Mouse (Mus musculus) forebrain, embryonic 14.5 days (tissue): ENCODE results near the gene Sp9. TPM values are rescaled to one million over a fixed set of nuclear protein-coding genes. Genes with fewer than 3 reads are reported as not detected.

Experiments
- ATAC-seq: fragments of 200-750 bp; cut with Nextera tagmentation; 2 replicates; pipeline ENCODE4 v1.8.0; 2017; ENCODE audit warnings: mild to moderate bottlenecking, moderate library complexity
- DNase-seq: peaks from one replicate; pipeline ENCODE4 v3.0.0-alpha.2; 2015; ENCODE audit warnings: low spot score
- H3K27ac ChIP-seq: fragments of 300-500 bp; sonication (generic); 2 replicates; pipeline ENCODE4 v1.5.1; 2014; ENCODE audit warnings: low read depth, mild to moderate bottlenecking, control low read depth, low read length, moderate library complexity
- H3K27me3 ChIP-seq: fragments of 300-500 bp; sonication (generic); replicated peaks from 2 replicates; pipeline ENCODE4 v1.6.1; 2014; ENCODE audit warnings: low read length, control low read depth, mixed read lengths; ENCODE audit not compliant: control insufficient read depth, insufficient read depth
- H3K36me3 ChIP-seq: fragments of 300-500 bp; sonication (generic); 2 replicates; pipeline ENCODE4 v1.6.1; 2014; ENCODE audit warnings: low read length, control low read depth; ENCODE audit not compliant: control insufficient read depth, insufficient read depth
- H3K4me1 ChIP-seq: fragments of 300-500 bp; sonication (generic); 2 replicates; pipeline ENCODE4 v1.6.1; 2014; ENCODE audit warnings: antibody characterized with exemption, low read length, control low read depth; ENCODE audit not compliant: control insufficient read depth, insufficient read depth
- H3K4me2 ChIP-seq: fragments of 300-500 bp; sonication (generic); 2 replicates; pipeline ENCODE4 v1.6.1; 2014; ENCODE audit warnings: mild to moderate bottlenecking, control low read depth, low read length
- H3K4me3 ChIP-seq: fragments of 300-500 bp; sonication (generic); 2 replicates; pipeline ENCODE4 v1.5.1; 2014; ENCODE audit warnings: low read depth, low read length, control low read depth
- H3K9ac ChIP-seq: fragments of 300-500 bp; sonication (generic); 2 replicates; pipeline ENCODE4 v1.6.1; 2014; ENCODE audit warnings: mild to moderate bottlenecking, low read length, control low read depth, moderate library complexity
- H3K9me3 ChIP-seq: fragments of 300-500 bp; sonication (generic); replicated peaks from 2 replicates; pipeline ENCODE4 v1.6.1; 2016; ENCODE audit warnings: low read length, control low read depth, mixed read lengths; ENCODE audit not compliant: control insufficient read depth
- WGBS: fragments of 180-500 bp; shearing (Covaris S2); extraction: QIAGEN DNeasy Blood & Tissue Kit; methylation state at CpG from one replicate; pipeline ENCODE4 v1.1.7; 2014; 5-methylcytosine and 5-hydroxymethylcytosine counted together
- polyA plus RNA-seq: library from polyadenylated mRNA; unstranded; fragments of >200 nt; fragmentation: Nextera tagmentation; extraction: Ambion mirVana; gene quantifications from 2 replicates; pipeline ENCODE4 v1.2.1, GENCODE M21; 2014

Gene Sp9
- polyA plus RNA-seq, 1 experiment from 2014 or later, result 10.9 TPM

DNA sequence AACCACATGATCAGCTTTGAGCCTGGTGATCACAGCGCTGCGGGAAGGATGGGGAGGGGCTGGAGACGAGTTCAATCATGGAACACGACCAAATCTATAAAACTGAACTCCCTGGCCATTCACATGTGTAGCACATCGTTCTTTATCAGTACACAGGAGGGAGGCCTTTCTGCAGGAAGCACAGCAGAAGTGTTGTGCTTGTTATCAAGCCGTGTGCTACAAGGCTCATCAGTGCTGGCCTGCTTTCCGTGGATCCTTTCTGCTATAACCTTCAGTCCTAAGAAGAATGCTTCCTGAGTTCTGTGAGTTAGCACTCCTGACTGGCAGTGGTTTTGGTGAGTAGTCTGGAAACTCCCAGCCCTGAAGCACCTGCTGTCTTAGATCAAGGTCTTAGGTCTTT is 23.3 kb downstream of the Sp9 start:
- H3K27ac ChIP-seq, result no peak overlapping the region
- 90% methylated on average over 7 of the region's 7 CpGs for WGBS
- H3K27me3 ChIP-seq, result no peaks in the 10 kb centered on the region
- no peak for DNase-seq
- no peak overlapping the region for H3K4me3 ChIP-seq
- H3K4me1 ChIP-seq, result no peaks in the 10 kb centered on the region
- H3K36me3 ChIP-seq, result peaks cover 25% of the 10 kb centered on the region
- H3K4me2 ChIP-seq, result no peak overlapping the region
- no peak overlapping the region for H3K9ac ChIP-seq
- no peak for ATAC-seq
- no peaks in the 10 kb centered on the region for H3K9me3 ChIP-seq

DNA sequence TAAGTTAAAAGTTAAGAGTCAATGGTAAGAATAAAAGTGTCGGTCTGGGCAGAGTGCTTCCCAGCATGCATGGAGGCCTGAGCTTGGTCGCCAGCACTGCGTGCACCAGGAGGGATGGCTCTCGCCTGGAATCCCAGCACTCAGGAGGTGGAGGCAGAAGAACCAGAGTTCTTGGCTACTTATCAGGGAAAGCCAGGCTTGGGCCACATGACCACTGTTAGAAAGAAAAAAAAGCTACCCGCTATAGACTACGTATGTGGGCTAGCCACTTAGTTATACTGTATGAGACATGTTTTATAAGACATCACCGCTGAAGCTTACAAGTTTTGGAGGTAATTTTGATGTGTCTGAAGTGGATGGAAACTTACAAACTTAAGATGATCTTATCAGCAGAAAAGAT is 26.4 kb downstream of the Sp9 start:
- no peak overlapping the region for H3K27ac ChIP-seq
- H3K4me2 ChIP-seq, result no peak overlapping the region
- H3K4me1 ChIP-seq, result no peaks in the 10 kb centered on the region
- ATAC-seq (no peak), DNase-seq (no peak)
- WGBS, result 73% methylated on average over 7 of the region's 7 CpGs
- H3K36me3 ChIP-seq, result peaks cover 31% of the 10 kb centered on the region
- H3K4me3 ChIP-seq, result no peak overlapping the region
- no peak overlapping the region for H3K9ac ChIP-seq
- H3K27me3 ChIP-seq, result no peaks in the 10 kb centered on the region
- no peaks in the 10 kb centered on the region for H3K9me3 ChIP-seq

DNA sequence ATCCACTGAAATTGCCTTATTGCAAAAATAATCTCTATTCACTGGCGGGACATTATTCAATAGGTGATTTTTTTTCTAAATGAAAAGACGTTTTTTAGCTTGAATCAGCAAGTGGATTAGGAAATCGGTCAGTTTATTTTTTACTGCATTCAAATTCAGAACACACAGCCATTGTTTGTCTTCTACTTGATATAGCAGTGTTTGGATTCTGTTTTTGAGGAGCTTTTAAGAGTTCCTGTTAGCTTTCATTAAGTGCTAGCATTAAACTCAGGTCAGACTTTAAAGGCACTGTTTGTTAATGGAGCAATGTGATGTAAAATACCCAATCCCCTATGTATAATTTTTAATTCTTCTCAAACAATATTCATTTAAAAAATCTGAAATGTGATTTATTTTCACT is 27.1 kb downstream of the Sp9 start:
- H3K36me3 ChIP-seq, result peaks cover 36% of the 10 kb centered on the region
- ATAC-seq (no peak), DNase-seq (no peak)
- H3K9ac ChIP-seq, result no peak overlapping the region
- no peak overlapping the region for H3K4me3 ChIP-seq
- H3K9me3 ChIP-seq, result no peaks in the 10 kb centered on the region
- H3K27me3 ChIP-seq, result no peaks in the 10 kb centered on the region
- no peak overlapping the region for H3K4me2 ChIP-seq
- H3K27ac ChIP-seq, result no peak overlapping the region
- WGBS, result 23% methylated on average over 3 of the region's 3 CpGs
- H3K4me1 ChIP-seq, result no peaks in the 10 kb centered on the region

DNA sequence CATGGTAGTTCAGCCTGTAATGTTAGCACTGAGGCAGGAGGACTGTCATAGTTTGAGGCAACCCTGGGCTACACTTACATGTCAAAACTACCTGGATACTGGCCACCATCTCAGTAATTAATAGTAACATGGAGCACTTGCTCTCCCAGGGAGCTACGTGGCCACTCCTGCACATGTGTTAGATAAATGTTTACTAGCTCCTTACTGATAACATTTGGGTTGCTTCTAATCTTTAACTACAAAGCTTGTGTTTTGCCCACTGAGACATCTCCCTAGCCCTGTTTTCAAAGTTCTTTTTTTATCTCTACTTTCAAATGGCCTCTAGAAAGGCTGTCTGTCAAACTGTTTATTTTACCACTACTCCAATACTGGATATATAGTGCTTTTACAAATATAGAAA is 30.3 kb downstream of the Sp9 start:
- H3K27ac ChIP-seq, result no peak overlapping the region
- no peak overlapping the region for H3K4me3 ChIP-seq
- H3K9me3 ChIP-seq, result no peaks in the 10 kb centered on the region
- WGBS, result 100% methylated on average over 1 of the region's 1 CpGs
- H3K9ac ChIP-seq, result no peak overlapping the region
- no peaks in the 10 kb centered on the region for H3K4me1 ChIP-seq
- H3K27me3 ChIP-seq, result no peaks in the 10 kb centered on the region
- DNase-seq, result no peak
- no peak overlapping the region for H3K4me2 ChIP-seq
- ATAC-seq, result no peak
- H3K36me3 ChIP-seq, result peaks cover 50% of the 10 kb centered on the region

DNA sequence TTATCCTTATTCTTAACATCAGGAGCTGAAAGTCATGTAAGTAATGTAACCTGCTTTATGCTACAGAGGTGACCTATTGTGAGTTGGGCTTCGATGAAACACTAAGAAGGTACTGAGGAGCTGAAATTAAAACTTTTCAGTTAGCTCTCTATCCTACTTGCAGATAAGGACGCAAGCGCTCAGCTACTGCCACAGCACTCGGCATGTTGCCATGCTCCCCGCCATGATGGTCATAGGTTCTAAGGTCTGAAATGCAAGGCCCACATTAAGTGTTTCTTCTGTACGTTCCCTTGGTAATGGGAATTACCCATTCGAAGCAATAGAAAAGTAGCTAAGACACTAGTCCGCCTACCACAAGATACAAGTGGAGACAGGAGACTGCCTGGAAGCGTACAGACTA is 31.0 kb downstream of the Sp9 start:
- 95% methylated on average over 9 of the region's 9 CpGs for WGBS
- Histone ChIP-seq H3K9ac (no peak overlapping the region), H3K27me3 (no peaks in the 10 kb centered on the region), H3K9me3 (no peaks in the 10 kb centered on the region), H3K4me3 (no peak overlapping the region), H3K4me2 (no peak overlapping the region), H3K4me1 (no peaks in the 10 kb centered on the region), H3K27ac (no peak overlapping the region), H3K36me3 (peaks cover 57% of the 10 kb centered on the region)
- no peak for ATAC-seq
- no peak for DNase-seq

DNA sequence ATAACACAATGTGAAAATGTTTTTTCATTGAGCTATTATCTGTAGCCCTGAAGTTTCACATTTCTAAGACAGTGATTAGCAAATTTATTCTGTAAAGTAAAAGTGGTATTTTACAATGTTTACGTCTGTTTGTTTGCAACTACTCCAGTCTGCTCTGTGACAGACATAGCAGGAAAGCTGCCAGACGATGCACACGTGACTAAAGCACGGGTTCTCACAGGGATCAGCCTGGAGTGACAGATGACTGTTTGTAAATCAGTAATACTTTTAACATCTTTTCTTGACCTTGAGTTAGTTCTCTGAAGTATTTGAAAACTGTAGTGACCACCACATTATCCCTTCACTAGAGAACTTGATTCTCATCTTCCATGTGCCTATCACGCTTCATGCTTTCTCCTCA is 32.8 kb downstream of the Sp9 start:
- ATAC-seq, result no peak

DNA sequence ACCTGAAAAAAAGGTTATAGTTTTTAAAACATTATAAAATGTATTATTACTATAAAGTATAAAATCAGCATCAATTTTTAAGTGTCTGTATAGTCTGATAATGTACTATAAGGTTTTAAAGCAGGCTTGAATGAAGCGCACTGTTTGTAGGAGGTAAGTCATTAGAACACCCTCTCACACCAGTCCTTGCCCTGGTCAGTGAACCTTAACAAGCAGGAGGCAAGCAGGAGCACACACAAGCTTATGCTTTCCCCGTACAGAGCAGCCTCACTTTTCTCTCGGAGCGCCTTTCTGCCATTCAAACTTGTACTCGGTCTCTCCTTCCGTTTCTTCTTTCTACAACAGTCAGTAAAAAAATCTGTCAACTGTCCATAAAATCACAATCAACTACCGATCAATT is 34.3 kb downstream of the Sp9 start:
- H3K27me3 ChIP-seq, result no peaks in the 10 kb centered on the region
- no peaks in the 10 kb centered on the region for H3K4me1 ChIP-seq
- no peak for ATAC-seq
- no peak overlapping the region for H3K9ac ChIP-seq
- no peak overlapping the region for H3K4me2 ChIP-seq
- H3K4me3 ChIP-seq, result no peak overlapping the region
- no peak overlapping the region for H3K27ac ChIP-seq
- WGBS, result 91% methylated on average over 7 of the region's 7 CpGs
- no peaks in the 10 kb centered on the region for H3K9me3 ChIP-seq
- no peak for DNase-seq
- H3K36me3 ChIP-seq, result peaks cover 67% of the 10 kb centered on the region

More for the DNA sequence above, 32.8 kb downstream of the Sp9 start:
- Histone ChIP-seq H3K27me3 (no peaks in the 10 kb centered on the region), H3K27ac (no peak overlapping the region), H3K36me3 (peaks cover 64% of the 10 kb centered on the region), H3K9ac (no peak overlapping the region), H3K4me1 (no peaks in the 10 kb centered on the region), H3K4me2 (no peak overlapping the region), H3K9me3 (no peaks in the 10 kb centered on the region), H3K4me3 (no peak overlapping the region)
- WGBS, result 90% methylated on average over 5 of the region's 5 CpGs
- no peak for DNase-seq

DNA sequence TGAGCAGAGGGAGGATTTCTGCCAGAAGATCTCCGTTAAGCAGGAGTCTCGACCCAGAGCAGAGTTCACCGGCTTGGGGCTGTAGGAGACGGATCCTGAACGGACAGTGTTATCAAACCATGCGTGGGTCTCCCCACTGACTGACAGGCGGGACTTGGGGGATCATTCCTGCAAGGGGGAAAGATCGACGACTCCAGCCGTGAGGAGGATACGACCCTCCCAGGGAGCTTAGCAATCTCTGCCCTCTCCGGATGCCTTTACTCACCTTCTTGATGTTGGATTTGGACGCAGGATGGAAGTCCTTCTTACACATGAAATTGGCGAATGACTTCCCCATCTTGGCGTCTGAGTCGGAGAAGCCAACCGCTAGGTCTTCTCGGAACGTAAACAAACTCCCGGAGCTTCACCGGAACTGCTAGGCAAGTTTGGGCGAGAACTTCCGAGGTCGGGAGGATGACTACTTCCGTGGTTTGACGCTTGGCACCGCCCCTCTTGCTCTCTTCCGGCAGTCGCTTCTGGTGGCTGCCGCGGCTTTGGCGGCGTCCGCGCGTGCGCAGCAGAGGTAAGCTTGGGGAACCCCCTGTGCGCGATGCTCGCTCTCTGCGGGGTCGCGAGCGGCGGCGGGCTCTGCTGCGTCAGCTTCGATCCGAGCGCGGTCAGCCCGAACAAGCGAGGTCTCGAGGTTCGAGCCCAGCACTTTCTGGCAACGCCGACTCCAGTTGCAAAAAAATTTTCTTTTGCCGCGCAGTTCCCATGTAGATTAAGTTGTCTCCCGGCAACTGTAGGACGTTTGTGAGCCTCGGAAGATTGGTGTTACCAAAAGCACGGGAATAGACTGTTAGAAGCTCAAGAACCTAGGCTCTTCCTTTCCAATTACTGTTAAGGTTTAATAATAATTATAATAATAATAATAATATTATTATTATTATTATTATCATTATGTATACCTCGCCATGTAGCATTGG is 40.7 kb downstream of the Sp9 start, which contains the start of the genes Scrn3 and Cir1:
Gene Scrn3, plus strand, starts transcription at position 450 of the 965 bp plus-strand sequence.
Gene Cir1, minus strand, starts transcription at position 550 of the 965 bp plus-strand sequence.
- Histone ChIP-seq H3K9me3 (no peaks in the 10 kb centered on the region), H3K27me3 (no peaks in the 10 kb centered on the region), H3K9ac (peak within 1 kb of the TSS; percentile 68), H3K36me3 (peaks cover 18% of the 10 kb centered on the region; the same call in 1 of the 2 replicates), H3K27ac (peak within 1 kb of the TSS; percentile 78), H3K4me3 (peak within 1 kb of the TSS; percentile 76), H3K4me1 (peaks cover 9% of the 10 kb centered on the region; the same call in 1 of the 2 replicates), H3K4me2 (peak within 1 kb of the TSS; percentile 89)
- ATAC-seq, result peak; percentile 99
- WGBS, result under 1% methylated on average over 64 of the region's 64 CpGs
- peak; percentile 99 for DNase-seq

DNA sequence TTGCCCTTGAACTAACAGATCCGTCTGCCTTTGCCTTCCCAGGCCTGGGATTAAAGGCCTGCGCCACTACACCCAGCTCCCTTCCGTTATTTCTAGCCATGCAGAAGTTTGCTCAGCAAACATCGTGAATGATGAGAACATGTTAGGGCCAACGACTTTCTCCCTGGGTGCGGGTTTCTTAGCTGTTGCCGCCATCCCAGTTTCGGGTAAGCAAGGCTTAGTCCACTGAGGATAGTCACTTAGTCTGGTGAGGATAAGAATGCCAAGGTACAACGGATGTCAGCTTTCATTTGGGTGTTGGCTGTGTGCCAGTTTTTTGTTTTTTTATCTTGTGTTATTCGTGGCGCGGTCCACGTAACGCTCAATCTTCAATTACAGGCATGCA is 41.4 kb downstream of the Sp9 start:
- ATAC-seq, result peak; percentile 54

More for the DNA sequence above, 41.4 kb downstream of the Sp9 start:
- DNase-seq, result peak; percentile 32
- Histone ChIP-seq H3K4me2 (peak overlapping the region; percentile 89), H3K9ac (peak overlapping the region; percentile 68), H3K36me3 (peaks cover 13% of the 10 kb centered on the region; the same call in 1 of the 2 replicates), H3K27me3 (no peaks in the 10 kb centered on the region), H3K4me3 (peak overlapping the region; percentile 76), H3K27ac (no peak overlapping the region), H3K4me1 (peaks cover 9% of the 10 kb centered on the region; the same call in 1 of the 2 replicates), H3K9me3 (no peaks in the 10 kb centered on the region)
- 47% methylated on average over 14 of the region's 14 CpGs for WGBS
